Mouse (Mus musculus) kidney, postnatal 14 days (tissue): ENCODE measurements at regions not wholly inside any gene's neighbourhood (a gene's known extent, or its start where the extent isn't known, plus 50 kb on each side); places are given as distances from the start of the nearest gene placed in this dataset.

Experiments used
- DNase-seq: peaks from one replicate; pipeline ENCODE4 v3.0.0; 2022; ENCODE audit warnings: mixed read lengths

DNA sequence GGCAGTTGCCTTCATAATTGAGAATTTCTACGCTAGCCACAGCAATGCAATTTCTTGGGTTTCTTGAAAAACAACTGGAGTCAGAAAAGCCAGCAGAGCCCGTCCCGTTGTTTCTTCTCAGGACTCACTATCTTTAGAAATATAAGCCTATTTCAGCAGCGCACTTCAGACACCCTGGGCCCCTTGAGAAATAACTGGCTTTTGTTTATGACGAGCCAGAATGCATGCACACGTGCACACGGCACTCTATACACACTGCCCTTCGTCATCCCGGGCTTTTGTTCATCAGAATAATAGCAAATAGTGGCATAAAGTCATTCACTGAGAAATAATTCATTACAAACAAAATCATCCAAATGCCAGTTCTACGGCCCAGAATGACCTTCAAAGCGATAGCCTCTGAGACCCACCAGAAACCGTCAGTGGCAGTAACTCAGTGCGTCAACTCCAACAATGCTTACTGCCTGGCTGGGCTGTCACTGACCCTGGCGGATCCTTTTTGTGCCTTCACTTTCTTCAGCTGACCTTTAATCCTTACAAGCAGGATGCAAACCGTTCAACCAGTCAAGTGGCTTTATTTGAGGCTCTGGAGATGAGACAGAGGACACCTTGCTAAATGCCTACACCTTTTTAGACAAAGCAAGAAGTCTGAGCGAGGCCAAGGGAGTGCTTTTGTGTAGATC is 126.7 kb upstream of the Smarca2 start:
- no peak for DNase-seq

DNA sequence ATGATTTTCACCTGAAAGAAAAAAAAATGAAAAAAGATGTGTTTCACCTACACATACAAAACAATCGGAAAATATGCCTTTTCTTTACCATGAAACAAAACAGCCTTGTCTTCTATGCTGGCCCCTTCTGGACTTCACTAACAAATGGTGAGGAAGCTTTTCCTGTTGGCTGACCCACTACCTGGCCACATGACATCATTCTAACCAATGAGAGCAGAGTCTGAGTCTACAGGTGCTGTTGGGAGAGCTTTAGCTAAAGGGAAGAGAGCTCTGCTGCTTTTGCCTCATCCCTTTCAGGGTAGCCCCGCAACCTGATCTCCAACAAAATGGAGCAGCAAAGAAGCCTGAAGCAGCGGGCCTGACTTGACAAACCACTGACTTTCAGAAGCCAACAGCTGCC is 120.5 kb upstream of the Smarca2 start:
- no peak for DNase-seq

GRCm38 (mm10) chr19:26492806-26493205 is 112.0 kb upstream of the Smarca2 start:
- DNase-seq: no peak

DNA sequence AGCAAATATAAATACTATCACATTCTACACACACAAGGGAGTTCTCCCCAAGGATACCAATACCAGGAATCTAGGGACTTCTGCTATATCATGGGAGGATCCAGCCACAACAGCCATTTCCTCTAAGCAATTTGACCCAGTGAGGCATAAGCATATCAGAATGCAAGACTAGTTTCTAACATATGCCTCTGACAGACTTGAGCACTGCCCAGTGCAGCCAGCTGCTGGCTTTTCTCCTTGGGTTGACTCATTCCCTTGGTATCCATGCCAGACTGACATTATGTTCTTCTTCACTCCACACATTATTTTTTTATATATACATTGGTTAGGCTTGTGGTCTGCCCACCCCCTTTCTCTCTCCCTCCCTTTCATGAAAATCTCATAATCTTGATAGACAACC is 103.8 kb upstream of the Smarca2 start:
- DNase-seq: no peak

DNA sequence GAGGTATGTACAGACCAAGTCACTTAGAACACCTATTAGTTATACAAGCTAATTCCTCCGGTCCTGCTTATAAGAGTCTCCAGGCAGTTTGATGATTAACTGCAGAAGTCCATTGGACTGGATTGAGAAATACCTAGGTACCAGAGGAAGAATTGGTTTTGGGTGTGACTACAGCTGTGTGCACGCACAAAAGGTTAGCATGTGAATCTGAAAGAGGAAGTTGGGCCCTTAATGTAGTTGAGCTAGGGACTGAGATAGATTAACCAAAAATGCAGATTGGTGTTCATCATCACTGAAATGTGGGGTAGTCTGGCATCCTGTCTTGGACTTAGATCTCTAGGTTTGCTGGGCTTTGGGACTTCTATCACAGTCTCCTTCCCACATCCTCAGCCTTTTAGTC is 100.8 kb upstream of the Smarca2 start:
- no peak for DNase-seq

GRCm38 (mm10) chr19:26506802-26507201 is 98.0 kb upstream of the Smarca2 start:
- no peak for DNase-seq

DNA sequence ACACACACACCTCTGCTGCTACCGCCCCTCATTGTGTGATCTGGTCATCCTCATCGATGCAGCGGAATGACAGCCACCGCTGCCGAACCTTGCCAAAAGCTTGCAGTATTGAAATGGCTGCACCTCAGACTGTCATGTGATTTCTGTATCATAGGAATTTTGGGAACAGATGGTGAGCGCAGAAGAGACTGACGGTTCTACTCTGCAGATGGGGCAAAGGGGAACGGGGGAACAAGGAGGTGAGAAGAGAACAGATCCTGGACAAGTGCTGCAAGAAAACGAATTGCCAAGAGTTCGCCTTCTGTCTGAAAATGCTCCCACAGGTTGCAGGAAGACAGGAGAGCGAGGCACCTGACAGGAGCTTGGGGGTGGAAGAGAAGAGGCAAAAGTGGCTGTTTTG is 96.9 kb upstream of the Smarca2 start:
- DNase-seq: no peak

DNA sequence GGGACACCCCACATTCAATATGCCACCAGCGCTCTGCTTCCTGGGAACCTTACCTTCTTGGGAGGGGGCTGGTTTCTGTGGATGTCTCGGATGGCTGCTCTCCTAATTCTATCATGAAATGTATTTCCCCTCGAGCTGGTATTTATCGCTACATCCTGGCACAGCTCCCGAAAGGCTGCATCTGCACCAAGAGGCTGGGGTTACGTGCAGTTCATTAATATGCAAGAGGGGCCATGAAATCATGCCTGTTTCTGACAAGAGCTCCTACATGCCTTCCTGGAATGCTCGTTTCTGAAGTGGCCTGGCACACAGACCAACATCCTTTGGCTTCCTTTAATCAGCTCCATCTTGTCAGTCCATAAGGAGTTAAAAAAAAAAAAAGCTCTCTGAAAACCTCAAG is 96.2 kb upstream of the Smarca2 start:
- DNase-seq: peak; percentile 13

- DNase-seq: no peak
Observed at GRCm38 (mm10) chr19:26509240-26509639, 95.6 kb upstream of the Smarca2 start.

- no peak for DNase-seq
Observed at GRCm38 (mm10) chr19:26510185-26510584, 94.7 kb upstream of the Smarca2 start.

- DNase-seq: no peak
Observed at GRCm38 (mm10) chr19:26510887-26511286, 94.0 kb upstream of the Smarca2 start.

DNA sequence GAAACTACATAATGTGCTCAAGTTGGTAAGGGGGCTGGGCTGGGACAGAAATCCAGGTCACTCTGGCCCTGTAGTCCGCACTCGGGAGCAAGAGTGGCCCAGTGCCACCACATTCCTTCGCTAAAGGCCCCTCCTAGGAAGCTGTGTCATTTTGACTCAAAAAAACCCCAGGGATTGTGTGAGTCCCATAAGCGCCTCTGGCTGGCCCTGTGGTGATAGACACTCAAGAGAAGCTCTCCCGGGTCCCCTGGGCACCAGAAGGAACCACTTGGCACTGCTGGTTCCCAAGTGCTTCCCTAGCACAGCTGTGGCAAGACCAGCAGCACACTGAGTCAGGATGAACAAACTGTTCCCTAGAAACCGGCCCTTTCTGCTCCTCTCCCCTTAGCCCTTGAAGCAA is 93.1 kb upstream of the Smarca2 start:
- no peak for DNase-seq

GRCm38 (mm10) chr19:26524583-26524982 is 80.3 kb upstream of the Smarca2 start:
- no peak for DNase-seq

DNA sequence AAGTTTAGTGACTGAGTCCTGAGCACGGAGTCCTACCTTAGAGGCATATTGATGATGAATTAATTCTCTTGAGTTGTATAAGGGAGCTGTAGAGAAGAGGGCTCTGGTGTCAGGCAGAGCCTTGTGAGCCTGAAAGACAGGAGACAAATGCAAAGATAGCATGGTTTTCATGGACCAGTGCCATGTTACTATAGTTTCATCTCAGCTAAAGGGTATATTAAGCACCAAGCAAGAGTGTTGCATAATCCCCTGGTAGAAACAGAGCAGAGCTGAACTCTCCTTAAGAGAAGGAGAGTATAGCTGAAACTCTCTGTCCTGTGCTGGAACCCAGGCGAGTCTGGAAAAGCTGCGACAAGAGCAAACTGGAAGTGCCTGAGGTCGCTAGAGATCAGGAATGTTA is 73.5 kb upstream of the Smarca2 start:
- no peak for DNase-seq

DNA sequence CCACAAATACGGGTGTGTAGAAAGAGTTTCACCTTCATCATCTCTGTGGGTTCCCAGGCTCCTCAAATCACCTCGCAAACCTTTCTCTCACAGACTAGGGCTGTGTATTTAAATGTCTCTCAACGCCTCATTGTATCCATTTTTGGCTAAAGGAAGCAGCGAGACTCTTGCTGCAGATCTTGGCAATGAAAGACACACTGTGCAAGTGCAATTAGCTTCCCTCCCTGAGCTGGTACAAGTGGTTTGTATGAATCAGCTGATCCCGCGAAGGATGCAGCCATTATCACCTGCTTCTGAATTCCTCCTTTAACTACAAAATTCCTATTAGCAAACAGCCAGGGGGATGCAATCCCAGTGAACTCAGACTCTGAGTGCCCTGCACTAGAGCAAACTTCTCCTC is 72.3 kb upstream of the Smarca2 start:
- no peak for DNase-seq

GRCm38 (mm10) chr19:26545671-26546070 is 59.2 kb upstream of the Smarca2 start:
- no peak for DNase-seq

- no peak for DNase-seq
Observed at GRCm38 (mm10) chr19:26547522-26547921, 57.3 kb upstream of the Smarca2 start.

- no peak for DNase-seq
Observed at GRCm38 (mm10) chr19:26548562-26549270, 56.1 kb upstream of the Smarca2 start.

DNA sequence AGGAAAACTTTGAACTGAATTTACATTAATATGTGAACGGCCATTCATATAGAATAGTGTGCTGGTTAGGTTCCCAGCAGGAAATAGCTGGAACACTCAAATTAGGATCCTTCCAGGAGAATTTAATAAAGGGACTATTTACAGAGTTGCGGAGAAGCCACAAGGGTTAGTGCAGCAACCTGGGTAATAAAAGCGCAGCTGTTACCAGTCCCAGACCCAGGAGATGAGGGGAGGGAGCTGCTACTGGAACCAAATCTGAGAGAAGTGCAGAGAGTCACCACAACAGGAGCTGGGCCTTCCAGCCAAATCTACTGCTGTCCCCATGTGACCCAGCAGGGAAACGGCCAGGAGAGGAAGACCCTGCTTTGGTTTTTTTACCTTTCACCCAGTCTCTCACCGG is 54.6 kb upstream of the Smarca2 start:
- no peak for DNase-seq
